Comparison of ENCODE assay signal across 9 mouse cellular contexts in genomic region chr11:46258207-46258606, GRCm38 (mm10). TPM values are rescaled to one million over a fixed set of nuclear protein-coding genes. Genes with fewer than 3 reads are reported as not detected.
DNase-seq lines count a peak whose midpoint lies in the region; ATAC-seq lines count a peak whose summit lies in the region.
"Had no signal": no experiment of that assay in that cellular context is flagged by ENCODE, and none has a peak within 500 bp of the region (broad histone marks: within the 10 kb centered on the region; RNA-seq: fewer than 3 reads in every experiment).

No protein-coding gene starts in this region.

- H3K36me3 ChIP-seq in intestine, embryonic 16.5 days (ENCODE audit: control insufficient read depth, insufficient read depth, low read length): no peaks in the 10 kb centered on the region

- 68% methylated on average over 4 of the region's 4 CpGs for WGBS in intestine, embryonic 16.5 days

- H3K4me3 ChIP-seq in intestine, embryonic 16.5 days (ENCODE audit: low read length): no peak overlapping the region

- H3K27ac ChIP-seq in intestine, embryonic 16.5 days (ENCODE audit: low read length): no peak overlapping the region
- H3K27ac ChIP-seq: macrophage had no signal

- no peaks in the 10 kb centered on the region for H3K4me1 ChIP-seq in intestine, embryonic 16.5 days (ENCODE audit: control insufficient read depth, insufficient read depth, low read length)

- no peak overlapping the region for H3K9ac ChIP-seq in intestine, embryonic 16.5 days (ENCODE audit: low read depth, low read length)

- no peaks in the 10 kb centered on the region for H3K27me3 ChIP-seq in intestine, embryonic 16.5 days (replicated peaks; ENCODE audit: control insufficient read depth, insufficient read depth, low read length)

- no peaks in the 10 kb centered on the region for H3K9me3 ChIP-seq in intestine, embryonic 16.5 days (ENCODE audit: control insufficient read depth, low read length)

- H3K4me2 ChIP-seq in intestine, embryonic 16.5 days (ENCODE audit: low read depth, low read length): no peak overlapping the region

- DNase-seq in cerebellum, postnatal 10 days: peak; percentile 44 to 46
- no peak for DNase-seq in cerebellum, adult 11 months
- DNase-seq in layer of hippocampus, postnatal 10 days (ENCODE audit: low spot score in 2 of 2): peak; percentile 31 to 49
- DNase-seq in layer of hippocampus, postnatal 14 days (ENCODE audit: low spot score in 2 of 2): no peak
- peak; percentile 7 for DNase-seq in forelimb bud, embryonic 11.5 days (ENCODE audit: low read depth, low spot score)
- no peak for DNase-seq in gastrocnemius, postnatal 4 days (ENCODE audit: low spot score in 2 of 2)

- ATAC-seq in CD4-positive, CD25-positive, alpha-beta regulatory T cell, adult 4 months: peak; percentile 51
- ATAC-seq in intestine, embryonic 16.5 days: no peak

RNA-seq across cellular contexts. Expression of gene Fndc9, which starts 22.9 kb away (rescaled TPM):
- total RNA-seq in layer of hippocampus, postnatal 10 days (2021): 1 to 10 TPM; 6.2 to 7.5 TPM
- total RNA-seq in layer of hippocampus, postnatal 14 days (2021): 1 to 10 TPM; 2.9 to 3.4 TPM
- polyA plus RNA-seq in CD4-positive, CD25-positive, alpha-beta regulatory T cell, adult 4 months (2017; shearing (Covaris generic)): under 1 TPM; 0.65 to 0.79 TPM
- polyA plus RNA-seq in intestine, embryonic 16.5 days (2015; fragmentation: Nextera tagmentation; extraction: Ambion mirVana): 0.09 and 0.15 TPM in 2 replicates
- not detected for total RNA-seq in gastrocnemius, postnatal 4 days (2021)
- polyA plus RNA-seq: macrophage had no signal

RNA-seq across cellular contexts. Expression of gene Cyfip2, which starts 54.5 kb away (rescaled TPM):
- 100 to 1,000 TPM; 263 to 287 TPM for total RNA-seq in layer of hippocampus, postnatal 10 days (2021)
- total RNA-seq in layer of hippocampus, postnatal 14 days (2021): 100 to 1,000 TPM; 362 to 381 TPM
- 10 to 100 TPM; 62.3 to 90.1 TPM for polyA plus RNA-seq in CD4-positive, CD25-positive, alpha-beta regulatory T cell, adult 4 months (2017; shearing (Covaris generic))
- 5.2 and 5.7 TPM in 2 replicates for polyA plus RNA-seq in intestine, embryonic 16.5 days (2015; fragmentation: Nextera tagmentation; extraction: Ambion mirVana)
- 1 to 10 TPM; 2.1 to 2.3 TPM for total RNA-seq in gastrocnemius, postnatal 4 days (2021)

Comparison
In these comparisons a context has a peak if more than half of its experiments do, and no peak if none do; other contexts are left out.
1. DNase-seq: peak in cerebellum, postnatal 10 days (2 of 2), layer of hippocampus, postnatal 10 days (2 of 2) and forelimb bud, embryonic 11.5 days (single experiment); none in cerebellum, adult 11 months (single experiment), layer of hippocampus, postnatal 14 days (0 of 2) and gastrocnemius, postnatal 4 days (0 of 2).
2. RNA of gene Cyfip2, which starts 54.5 kb away (total RNA-seq): 362 to 381 TPM in layer of hippocampus, postnatal 14 days and 263 to 287 TPM in layer of hippocampus, postnatal 10 days; 2.1 to 2.3 TPM in gastrocnemius, postnatal 4 days; every median in the first group is over 10 times any median in the second.